Mouse (Mus musculus) CD4-positive naive resting alpha-beta T cell, adult 76 days (primary cell): ENCODE measurements around the gene Slf1. TPM values are rescaled to one million over a fixed set of nuclear protein-coding genes. Genes with fewer than 3 reads are reported as not detected.

Experiments
- total RNA-seq: library from RNA; stranded (reverse); gene quantifications from one replicate; pipeline ENCODE4 v1.2.4, GENCODE M21; 2023

Slf1 gene
- total RNA-seq: 15.9 TPM

DNA sequence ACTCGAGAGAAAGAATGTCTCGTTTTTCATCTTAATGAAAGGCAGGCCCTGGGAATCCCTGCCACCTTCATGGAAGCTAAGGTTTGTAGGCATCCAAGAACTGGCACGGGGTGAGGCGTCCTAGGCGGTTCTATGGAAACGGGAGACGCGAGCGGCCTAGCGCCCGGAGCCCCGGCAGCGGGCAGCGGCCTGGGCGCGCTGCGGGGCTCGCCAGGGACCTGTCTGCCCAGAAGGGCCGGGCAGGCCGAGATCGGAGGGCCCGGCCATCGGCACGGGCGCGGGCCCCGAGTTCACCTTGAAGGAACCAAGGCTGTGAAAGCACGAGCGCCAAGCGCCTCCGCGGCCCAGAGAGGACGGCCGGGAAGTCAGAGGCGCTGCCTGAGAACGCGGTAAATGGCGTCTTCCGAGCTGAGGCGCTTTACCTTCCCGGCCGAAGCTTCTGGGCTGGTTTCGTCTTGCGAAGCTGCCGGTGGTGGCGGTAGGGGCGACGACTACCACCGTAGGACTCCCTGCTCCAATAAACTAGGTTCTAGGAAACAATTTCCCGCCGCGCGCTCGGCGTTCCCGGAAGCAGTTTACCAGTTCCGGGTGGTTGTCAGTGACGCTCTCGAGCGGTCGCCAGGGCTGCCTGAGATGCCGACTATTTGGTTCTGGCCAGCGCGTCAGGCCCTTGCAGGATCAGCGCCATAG is at the start of gene Slf1, which contains the start of gene 2210408I21Rik:
TSS of gene Slf1 (minus strand) at position 543 of the 690 bp plus-strand sequence.
TSS of gene 2210408I21Rik (plus strand) at position 610 of the 690 bp plus-strand sequence.

Other genes starting within 250 kb of the Slf1 start
- 2.4 TPM for gene 2210408I21Rik, start 67 bp upstream of the Slf1 start, total RNA-seq